Mouse (Mus musculus) neutrophil, adult 5-6 weeks (primary cell): ENCODE measurements at regions not wholly inside any gene's neighbourhood (a gene's known extent, or its start where the extent isn't known, plus 50 kb on each side); places are given as distances from the start of the nearest gene placed in this dataset.

Experiments used
- ATAC-seq: fragments of 151-379, 151-347 bp; 2 replicates; pipeline ENCODE4 v1.8.0; 2017; ENCODE audit warnings: mild to moderate bottlenecking, moderate TSS enrichment; ENCODE audit not compliant: insufficient number of reproducible peaks, poor library complexity, low FRiP score, severe bottlenecking; ENCODE audit errors: extremely low read depth

DNA sequence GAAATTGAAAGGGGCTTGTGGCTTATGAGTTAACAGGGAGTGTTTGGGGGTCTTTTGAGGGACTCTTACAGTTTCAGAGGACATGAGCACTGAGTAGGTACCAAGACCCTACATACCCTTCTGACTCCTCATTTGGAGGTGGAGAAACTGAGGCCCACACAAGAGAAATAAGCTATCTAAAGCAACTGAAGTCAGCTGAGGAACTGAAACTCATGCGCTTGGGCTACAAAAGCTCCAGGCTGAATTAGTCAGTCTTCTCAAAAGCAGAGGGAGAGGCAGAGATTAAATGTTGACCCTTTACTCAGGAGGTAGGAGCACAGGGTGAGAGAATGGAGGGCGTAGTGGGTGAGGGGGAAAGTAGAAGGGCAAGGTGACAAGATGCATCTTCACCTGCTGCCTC is 186.2 kb upstream of the Usp24 start:
- no peak for ATAC-seq

DNA sequence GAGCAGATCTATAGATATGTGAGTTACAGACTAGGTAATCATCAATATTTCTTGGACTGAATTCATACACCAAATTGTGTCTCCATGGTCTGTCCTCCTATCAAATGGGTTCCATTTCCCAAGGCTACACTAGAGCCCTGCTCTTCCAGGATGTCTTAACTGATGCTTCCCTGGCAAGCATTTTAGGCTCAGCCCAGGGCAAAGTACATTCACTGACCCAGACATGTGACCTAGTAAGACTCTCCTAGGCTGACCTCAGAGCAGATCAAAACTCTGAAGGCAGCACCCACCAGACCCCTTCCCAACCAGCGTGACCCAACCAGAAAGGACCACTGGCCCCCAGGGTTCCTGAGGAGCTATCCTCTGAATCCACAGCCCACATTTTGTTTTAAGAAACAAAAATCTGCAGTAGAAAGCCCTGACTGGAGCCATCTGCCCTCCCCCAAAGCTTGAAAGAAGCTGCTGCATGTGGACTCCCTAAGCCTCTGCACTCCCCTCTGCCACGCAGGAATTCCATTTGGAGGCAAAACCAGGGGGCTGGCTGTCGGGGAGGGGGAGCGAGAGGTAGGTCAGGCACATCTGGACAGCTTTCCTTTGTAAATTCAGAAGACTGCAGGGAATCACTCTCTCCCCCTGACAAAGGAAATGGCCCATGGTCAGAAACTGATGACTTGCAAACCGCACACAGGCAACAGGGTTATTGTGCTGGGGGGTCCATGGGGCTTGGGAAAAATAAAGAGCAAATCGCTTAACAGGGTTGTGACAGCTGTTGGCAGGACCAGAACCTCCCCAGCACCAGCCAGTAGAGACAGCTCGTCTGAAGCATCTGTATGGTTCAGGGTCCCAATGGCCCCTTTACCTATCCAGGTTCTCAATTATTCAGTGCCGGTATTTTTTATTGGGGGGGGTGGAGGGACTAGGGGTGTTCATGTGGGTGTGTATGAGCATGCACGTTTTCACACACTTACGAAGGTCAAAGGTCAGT is 182.0 kb upstream of the Usp24 start:
- no peak for ATAC-seq

DNA sequence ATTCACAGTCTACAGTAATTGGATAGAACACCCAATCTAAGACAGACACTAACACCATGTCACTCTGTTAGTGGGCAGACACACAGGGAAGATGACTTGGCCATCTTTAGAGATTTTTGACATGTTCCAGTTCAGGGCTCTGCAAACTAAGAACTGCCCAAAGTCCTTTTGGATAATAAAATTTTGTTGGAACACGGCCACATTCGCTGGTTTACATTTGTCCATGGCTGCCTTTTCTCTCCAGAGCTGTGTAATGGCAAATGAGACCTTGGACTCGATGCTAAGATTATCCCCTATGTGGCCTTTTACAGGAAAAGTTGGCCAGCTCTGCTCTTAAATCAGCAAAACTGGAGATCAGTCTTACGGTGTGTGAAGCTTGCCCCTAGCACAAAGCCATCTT is 173.3 kb upstream of the Usp24 start:
- no peak for ATAC-seq

DNA sequence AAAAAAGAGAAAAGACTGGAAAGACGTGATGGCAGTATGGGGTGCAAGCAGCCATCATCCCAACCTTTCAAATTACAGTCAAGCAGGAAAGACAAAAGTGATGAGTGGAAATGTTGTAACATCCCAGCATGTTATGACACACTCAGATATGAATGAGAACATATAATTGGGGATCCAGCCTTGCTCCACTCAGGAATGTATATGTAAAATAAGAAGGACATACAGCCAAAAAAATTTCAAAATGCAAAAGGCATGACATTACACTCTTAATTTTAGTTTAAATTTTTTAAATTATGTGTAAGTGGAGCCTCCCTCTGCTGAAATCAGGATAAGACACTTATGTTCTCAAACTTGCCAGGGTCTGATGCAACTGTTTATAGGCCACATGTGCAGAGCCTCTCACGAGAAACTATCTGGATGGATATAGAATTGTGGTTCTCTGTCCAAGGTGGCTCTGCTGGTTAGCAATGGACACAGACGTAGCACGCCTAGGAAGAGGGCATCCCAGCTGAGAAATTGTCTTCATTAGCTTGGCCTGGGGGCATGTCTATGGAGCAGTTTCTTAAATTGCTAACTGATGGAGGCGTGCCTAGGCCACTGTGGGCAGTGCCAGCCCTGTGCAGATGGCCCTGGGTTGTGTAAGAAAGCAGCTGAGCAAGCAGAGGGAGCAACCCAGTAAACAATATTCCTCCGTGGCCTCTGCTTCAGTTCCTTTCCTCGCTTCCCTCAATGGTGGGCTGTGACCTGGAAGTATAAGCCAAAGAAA is 171.5 kb upstream of the Usp24 start:
- no peak for ATAC-seq

DNA sequence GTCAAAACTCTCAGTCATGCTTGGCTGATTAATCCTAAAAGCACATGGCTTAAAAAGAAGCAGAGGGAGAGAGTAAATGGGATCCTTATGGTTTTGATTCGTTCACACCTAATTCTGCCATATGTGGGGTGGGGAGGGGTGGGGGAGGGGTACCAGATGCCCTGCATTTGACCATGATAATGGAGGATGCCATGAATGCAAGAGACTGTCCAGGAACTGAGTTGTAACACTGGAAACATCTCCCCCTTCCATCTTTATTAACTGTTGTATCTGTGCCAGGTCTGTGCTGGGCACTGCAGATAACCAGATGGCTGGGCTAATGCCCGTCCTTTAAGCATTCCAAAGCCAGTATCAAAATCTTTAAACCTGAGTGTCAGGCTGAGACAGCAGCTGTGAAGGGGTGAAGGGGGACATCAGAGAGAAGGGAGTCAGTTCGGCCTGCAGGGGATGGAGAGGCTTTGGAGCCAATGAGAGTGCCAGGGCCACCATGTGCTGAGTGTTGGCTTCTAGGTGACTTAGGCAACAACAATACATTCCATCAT is 169.0 kb upstream of the Usp24 start:
- no peak for ATAC-seq

DNA sequence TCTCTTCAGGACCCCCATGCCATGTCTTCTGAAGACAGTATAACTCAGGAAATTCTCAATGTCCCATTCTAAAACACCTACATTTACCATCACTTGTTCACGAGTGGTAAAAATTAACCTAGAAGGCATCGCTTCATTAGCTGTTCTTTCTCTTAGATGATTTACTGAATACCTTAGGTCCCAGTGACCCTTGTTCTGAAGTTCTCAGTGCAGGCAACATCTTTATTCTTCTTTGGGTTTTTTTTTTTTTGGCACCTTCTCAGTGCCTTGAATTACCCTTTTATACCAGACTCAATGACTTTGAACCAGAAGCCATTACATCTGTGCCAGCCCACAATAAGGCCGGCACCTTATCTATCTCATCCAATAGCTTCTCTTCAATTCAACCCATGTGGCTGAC is 167.1 kb upstream of the Usp24 start:
- ATAC-seq: no peak

DNA sequence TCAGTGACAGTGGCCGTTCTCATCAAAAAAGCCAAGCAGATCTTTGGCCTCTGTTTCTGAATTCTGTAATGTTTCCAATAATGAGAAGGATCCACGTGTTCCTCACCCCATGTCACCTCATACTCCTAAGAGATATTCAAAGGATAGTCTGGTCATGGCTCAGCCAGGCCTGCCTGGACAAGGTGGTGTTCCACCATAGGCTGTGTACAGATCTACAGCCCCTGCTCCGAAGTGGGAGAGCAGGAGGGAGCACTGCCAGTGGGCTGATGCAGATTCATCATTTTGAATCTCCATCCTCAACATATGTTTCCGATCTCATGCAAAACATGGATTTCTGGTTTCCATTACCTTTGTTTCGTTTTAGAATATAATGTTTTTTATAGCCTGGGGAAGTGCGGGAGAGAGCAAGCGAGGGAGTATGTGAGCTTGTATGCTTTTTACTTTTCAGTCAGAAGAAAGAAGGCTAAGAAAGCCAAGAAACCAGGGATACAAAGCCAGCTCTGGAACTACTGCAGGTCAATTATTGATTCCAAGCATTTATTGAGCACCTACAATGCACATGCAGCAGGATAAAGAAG is 166.5 kb upstream of the Usp24 start:
- ATAC-seq: no peak

DNA sequence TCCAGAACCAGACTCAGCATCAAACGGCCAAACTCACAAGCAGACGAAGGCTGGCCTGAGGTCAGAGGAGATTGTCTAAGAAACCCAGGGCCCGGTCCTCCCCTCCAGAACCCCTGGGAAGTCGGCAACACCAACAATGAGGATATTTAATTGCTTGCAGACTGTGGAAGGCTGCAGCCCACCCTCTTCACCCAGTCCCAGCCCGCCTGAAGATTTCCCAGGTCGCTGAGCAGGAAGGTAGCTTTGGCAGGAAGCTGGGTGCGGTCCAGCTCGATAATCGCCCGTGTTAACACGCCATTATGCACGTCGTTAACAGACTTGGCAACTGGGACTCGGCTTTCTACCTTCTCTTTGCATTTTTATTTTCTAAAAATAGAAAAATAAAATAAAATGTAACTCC is 165.2 kb upstream of the Usp24 start:
- no peak for ATAC-seq

DNA sequence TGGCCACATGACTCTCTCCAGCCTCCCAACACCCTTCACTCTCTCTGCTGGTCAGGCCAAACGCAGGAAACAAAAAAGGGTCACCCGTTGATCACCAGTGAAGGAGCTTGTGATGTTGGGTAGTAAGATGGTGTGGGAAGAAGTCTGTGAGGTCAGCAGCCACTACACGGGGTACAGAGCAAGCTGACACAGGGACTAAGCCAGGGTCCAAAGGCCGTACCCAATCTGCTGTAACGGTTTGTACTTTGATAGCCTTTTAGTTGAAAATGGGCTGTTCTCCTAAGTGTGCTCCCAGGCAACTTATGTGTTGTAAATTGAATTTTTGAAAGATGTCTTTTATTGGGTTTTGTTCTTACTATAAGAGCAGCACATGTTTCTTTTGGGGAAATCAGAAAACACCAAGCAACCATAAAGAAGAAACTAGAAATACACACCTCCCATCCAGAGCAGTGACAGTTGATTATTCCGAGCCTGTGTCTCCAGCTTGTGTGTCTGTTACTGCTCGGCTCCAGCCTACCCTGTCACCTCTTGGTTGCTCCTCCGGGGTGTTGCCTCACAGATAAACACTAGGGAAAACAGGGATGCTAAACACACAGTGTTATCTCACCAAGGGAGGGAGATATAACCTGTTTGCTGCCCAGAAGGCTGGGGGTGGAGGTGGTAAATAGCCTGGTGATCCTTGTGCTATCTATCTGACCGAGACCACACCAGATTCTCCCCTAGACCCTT is 158.4 kb upstream of the Usp24 start:
- no peak for ATAC-seq

DNA sequence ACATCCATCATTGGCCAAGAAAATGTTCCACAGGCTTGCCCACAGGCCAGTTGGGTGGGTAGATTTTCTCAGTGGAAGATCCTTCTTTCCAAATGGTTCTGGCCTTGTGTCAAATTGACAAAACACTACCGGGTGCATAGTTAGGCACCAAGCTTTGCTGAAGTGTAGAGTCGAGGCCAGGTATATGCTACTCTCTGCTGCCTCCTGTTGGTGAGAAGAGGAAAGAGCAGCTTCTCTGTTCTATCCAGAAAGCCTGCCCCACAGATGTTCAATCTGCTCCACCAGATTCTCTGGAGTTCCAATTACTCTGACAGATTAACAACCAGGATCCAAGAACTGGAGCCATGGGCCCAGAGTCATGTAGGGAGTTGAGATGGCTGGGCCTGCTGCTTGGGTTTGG is 154.4 kb upstream of the Usp24 start:
- no peak for ATAC-seq

DNA sequence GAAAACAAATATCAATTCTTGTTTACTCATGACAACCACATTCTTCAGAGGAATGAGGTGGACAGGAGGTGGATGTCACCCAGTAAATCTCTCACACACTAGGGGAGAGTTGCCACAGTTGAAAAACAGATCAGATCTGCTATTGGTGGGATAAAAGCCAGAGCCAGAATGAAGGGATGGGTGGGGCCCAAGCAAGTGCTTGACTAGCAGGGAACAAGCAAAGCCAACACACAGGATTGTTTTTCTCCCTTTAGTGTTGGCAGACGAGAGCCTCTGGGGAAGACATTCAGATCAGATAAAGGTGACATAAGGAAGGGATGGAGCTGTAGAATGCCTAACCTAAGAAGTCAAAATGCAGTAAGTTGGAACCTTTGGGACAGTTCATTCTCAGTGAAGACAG is 153.5 kb upstream of the Usp24 start:
- ATAC-seq: no peak

DNA sequence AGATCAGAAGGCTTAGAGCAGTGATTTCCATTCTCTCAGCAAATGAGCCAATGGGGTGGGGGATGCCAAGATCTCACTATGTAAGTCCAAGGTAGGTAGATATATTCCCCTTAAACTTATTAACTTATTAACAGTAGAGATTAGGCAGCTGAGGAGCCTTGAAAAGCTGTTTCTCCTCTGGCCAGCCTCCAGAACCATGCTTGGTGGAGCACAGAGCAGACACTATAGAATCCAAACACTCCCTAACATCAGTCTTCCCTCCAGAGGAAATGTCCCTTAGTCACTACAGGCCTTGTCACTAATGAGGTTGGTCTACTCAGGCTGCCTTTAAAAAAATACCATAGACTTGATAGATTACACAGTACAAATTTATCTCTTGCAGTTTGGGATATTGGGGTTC is 152.8 kb upstream of the Usp24 start:
- ATAC-seq: no peak

DNA sequence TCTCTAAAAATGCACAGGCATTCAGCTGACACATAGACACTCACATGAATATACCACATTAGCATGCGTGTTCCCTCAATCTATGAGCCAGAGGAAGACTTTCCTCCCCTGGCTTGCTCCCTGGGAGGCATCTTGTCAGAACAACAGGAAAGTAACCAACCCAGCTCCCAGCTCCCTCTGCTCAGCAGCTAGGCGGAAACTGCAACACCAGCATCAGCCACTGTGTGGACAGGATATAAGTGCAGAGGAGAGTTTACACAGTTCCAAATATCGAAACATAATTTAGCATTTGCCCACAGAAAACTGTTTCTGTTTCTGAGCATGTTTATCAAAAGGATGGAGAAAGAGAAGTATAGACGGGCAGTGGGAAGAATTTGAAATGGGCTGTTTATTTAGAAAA is 148.3 kb upstream of the Usp24 start:
- no peak for ATAC-seq

DNA sequence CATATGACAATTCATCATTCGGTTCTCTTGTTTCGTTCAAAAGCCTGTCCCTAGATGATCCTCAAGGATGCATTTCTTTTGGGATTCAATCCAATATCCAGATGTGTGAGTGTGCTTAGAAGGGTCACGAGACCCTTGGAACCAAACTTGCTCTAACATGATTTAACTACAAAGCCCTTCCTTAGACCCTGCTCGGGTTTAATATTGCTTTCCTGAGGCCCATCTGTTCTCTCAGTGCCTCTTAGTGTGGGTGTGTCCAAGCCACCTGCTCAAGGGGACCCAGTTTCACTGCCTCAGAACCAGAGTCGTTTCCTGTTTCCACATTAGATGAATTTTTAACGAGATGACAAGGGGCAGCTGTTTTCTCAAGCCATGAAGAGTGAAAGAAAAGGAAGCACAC is 147.3 kb upstream of the Usp24 start:
- ATAC-seq: no peak

DNA sequence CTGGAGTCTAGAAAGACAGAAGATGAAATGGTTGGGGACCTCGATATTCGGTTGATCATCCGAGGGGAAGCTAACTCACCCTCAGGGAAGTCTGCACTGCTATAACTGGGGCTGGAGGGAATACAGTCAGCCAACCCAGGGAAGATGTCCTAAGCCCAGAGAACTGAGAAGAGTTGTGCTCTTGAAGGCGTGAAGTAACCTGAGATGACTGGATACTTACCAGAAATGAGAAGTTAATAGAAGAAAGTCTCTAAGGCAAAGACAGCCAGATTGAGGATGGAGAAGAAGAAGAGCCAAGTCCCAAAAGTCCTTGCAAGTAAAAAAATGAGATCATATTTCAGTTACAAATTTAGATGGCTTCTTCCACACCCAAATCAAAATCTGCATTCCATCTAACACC is 146.5 kb upstream of the Usp24 start:
- no peak for ATAC-seq

DNA sequence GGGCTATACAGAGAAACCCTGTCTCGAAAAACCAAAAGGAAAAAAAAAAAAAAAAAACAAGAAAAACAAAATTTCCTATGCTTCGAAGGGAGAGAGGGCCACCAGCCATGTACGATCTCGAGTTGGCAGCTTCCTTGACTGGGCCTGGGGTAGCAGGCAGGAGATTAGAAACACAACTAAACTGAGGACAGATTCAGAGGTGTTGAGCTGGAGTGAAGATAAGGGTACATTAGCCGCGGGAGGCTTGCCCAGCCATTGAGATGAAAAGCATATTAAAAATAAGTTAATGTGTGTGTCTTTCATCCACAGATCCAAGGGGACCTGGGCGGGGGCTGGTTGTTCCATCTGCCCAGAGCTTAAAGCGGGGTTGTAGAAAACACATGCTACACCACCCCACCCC is 145.3 kb upstream of the Usp24 start:
- ATAC-seq: no peak

DNA sequence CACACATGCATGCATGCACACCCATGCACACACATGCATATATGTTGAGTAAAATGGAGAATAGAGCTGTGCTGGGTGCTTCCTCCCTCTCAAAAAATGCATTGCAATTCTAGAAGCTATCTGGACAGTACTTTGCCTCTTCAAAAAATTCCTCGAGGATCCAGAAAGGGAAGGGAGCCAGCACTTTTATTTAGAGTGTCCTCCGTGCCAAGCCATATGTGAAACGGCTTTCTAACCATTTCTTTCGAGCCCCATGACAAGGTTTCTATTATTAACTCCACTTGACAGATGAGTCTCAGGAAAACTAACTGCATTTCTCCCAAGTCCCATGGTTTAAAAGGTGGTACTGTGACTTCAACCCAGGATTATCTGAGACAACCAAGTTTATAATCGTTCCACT is 140.7 kb upstream of the Usp24 start:
- no peak for ATAC-seq

DNA sequence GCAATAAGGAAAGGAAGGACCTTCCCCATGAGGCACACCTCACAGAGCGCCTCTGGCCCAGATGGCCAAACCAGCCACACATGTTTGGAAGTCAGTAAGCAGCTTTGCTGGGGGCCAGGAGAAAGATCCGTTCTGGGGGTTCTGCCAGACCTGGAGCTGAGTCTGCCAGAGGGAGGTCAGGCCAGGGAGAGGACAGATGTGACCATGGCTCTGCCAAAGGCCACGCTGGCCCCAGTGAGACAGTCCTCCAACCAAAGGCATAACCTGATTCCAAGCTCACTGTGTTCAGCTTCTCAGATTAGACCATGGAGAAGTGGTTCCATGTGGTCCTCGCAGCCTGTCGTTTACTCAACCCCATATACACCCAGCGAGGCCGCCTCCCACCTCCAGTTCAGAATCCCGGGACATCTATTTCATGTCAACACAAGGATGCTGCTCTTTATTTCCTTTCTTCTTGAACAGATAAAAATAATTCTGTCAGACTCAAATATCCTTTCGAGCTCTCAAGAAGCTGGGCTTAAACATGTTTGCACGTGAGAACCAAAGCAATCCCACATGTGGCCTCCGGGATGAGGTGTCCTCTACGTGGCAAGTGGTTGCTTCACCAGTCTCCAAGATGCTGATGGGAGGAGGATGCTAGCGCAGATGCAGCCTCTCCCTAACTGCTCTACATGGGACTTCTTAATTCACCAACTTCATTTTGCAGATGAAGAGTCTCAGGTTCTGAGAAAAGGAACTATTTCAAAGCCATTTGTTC is 130.1 kb upstream of the Usp24 start:
- ATAC-seq: no peak
